Mouse (Mus musculus): ENCODE measurements around the gene Corin. TPM values are rescaled to one million over a fixed set of nuclear protein-coding genes. Genes with fewer than 3 reads are reported as not detected.
A peak's percentile ranks its signal among the peaks of the same experiment; 100 is the strongest.

Corin gene
- 0.33 and 0.57 TPM in 2 replicates for total RNA-seq (2014; rRNA removed)
- 0.12 and 0.14 TPM in 2 replicates for polyA plus RNA-seq (2015; fragmentation: Nextera tagmentation; extraction: Ambion mirVana)

- ATAC-seq (ENCODE audit: low FRiP score) = no peak
- H3K4me2 ChIP-seq (ENCODE audit: low read depth, low read length, poor library complexity, severe bottlenecking) = peak within 1 kb of the TSS; percentile 59
- no peaks in the 10 kb centered on the region for H3K9me3 ChIP-seq (ENCODE audit: low read length)
- DNase-seq (ENCODE audit: low spot score) = no peak
- H3K4me1 ChIP-seq (ENCODE audit: insufficient read depth, low read length) = no peaks in the 10 kb centered on the region; the same call in 1 of the 2 replicates
- peak within 1 kb of the TSS; percentile 37 for H3K4me3 ChIP-seq (ENCODE audit: low read depth, low read length)
- peaks cover 36% of the 10 kb centered on the region for H3K27me3 ChIP-seq (ENCODE audit: insufficient read depth, low read length)
- no peaks in the 10 kb centered on the region for H3K36me3 ChIP-seq (ENCODE audit: insufficient read depth, low read length)
- H3K9ac ChIP-seq (replicated peaks; ENCODE audit: low read length, poor library complexity, severe bottlenecking) = no peak within 1 kb of the TSS
- WGBS = under 1% methylated on average over 64 of the region's 64 CpGs
- TF ChIP-seq CTCF (IDR thresholded peaks at IDR 0.05) = no peak
- H3K27ac ChIP-seq (ENCODE audit: low read depth, low read length) = no peak within 1 kb of the TSS
Measured at GRCm38 (mm10) chr5:72503531-72504523, at the start of gene Corin. Corin (minus strand) TSS chr5:72504473.

- Histone ChIP-seq H3K4me1 (ENCODE audit: insufficient read depth, low read length) (no peaks in the 10 kb centered on the region), H3K4me2 (ENCODE audit: low read depth, low read length, poor library complexity, severe bottlenecking) (no peak overlapping the region), H3K4me3 (ENCODE audit: low read depth, low read length) (no peak overlapping the region), H3K36me3 (ENCODE audit: insufficient read depth, low read length) (peaks cover 6% of the 10 kb centered on the region; the same call in 1 of the 2 replicates), H3K27ac (ENCODE audit: low read depth, low read length) (no peak overlapping the region), H3K9me3 (ENCODE audit: low read length) (no peaks in the 10 kb centered on the region), H3K9ac (replicated peaks; ENCODE audit: low read length, poor library complexity, severe bottlenecking) (no peak overlapping the region), H3K27me3 (ENCODE audit: insufficient read depth, low read length) (no peaks in the 10 kb centered on the region)
- no peak for TF ChIP-seq CTCF (IDR thresholded peaks at IDR 0.05)
- DNase-seq (ENCODE audit: low spot score) = no peak
- no peak for ATAC-seq (ENCODE audit: low FRiP score)
- WGBS = 86% methylated on average over 3 of the region's 3 CpGs
Measured at GRCm38 (mm10) chr5:72551209-72551608, 46.9 kb upstream of the Corin start.

GRCm38 (mm10) chr5:72528896-72529295 is 24.6 kb upstream of the Corin start:
- Histone ChIP-seq H3K4me2 (ENCODE audit: low read depth, low read length, poor library complexity, severe bottlenecking) (no peak overlapping the region), H3K36me3 (ENCODE audit: insufficient read depth, low read length) (peaks cover 19% of the 10 kb centered on the region), H3K4me1 (ENCODE audit: insufficient read depth, low read length) (no peaks in the 10 kb centered on the region), H3K4me3 (ENCODE audit: low read depth, low read length) (no peak overlapping the region), H3K9ac (replicated peaks; ENCODE audit: low read length, poor library complexity, severe bottlenecking) (no peak overlapping the region), H3K9me3 (ENCODE audit: low read length) (no peaks in the 10 kb centered on the region), H3K27ac (ENCODE audit: low read depth, low read length) (no peak overlapping the region), H3K27me3 (ENCODE audit: insufficient read depth, low read length) (no peaks in the 10 kb centered on the region)
- no peak for ATAC-seq (ENCODE audit: low FRiP score)
- TF ChIP-seq CTCF (IDR thresholded peaks at IDR 0.05) = no peak
- no peak for DNase-seq (ENCODE audit: low spot score)
- 93% methylated on average over 3 of the region's 3 CpGs for WGBS

GRCm38 (mm10) chr5:72513808-72514207 is 9.5 kb upstream of the Corin start:
- H3K27me3 ChIP-seq (ENCODE audit: insufficient read depth, low read length) = no peaks in the 10 kb centered on the region
- no peak for ATAC-seq (ENCODE audit: low FRiP score)

GRCm38 (mm10) chr5:72505740-72506139 is 1.5 kb upstream of the Corin start:
- H3K9ac ChIP-seq (replicated peaks; ENCODE audit: low read length, poor library complexity, severe bottlenecking) = no peak overlapping the region
- no peaks in the 10 kb centered on the region for H3K36me3 ChIP-seq (ENCODE audit: insufficient read depth, low read length)
- H3K9me3 ChIP-seq (ENCODE audit: low read length) = no peaks in the 10 kb centered on the region
- DNase-seq (ENCODE audit: low spot score) (peak; percentile 72), ATAC-seq (ENCODE audit: low FRiP score) (0 out of 2 replicates have a peak, but pooled peaks have one; percentile 39)
- H3K4me3 ChIP-seq (ENCODE audit: low read depth, low read length) = no peak overlapping the region
- H3K27me3 ChIP-seq (ENCODE audit: insufficient read depth, low read length) = peaks cover 36% of the 10 kb centered on the region
- H3K27ac ChIP-seq (ENCODE audit: low read depth, low read length) = no peak overlapping the region
- H3K4me2 ChIP-seq (ENCODE audit: low read depth, low read length, poor library complexity, severe bottlenecking) = no peak overlapping the region
- peak; percentile 74 for TF ChIP-seq CTCF (IDR thresholded peaks at IDR 0.05)
- 77% methylated on average over 5 of the region's 5 CpGs for WGBS
- no peaks in the 10 kb centered on the region; the same call in 1 of the 2 replicates for H3K4me1 ChIP-seq (ENCODE audit: insufficient read depth, low read length)

More at GRCm38 (mm10) chr5:72513808-72514207, 9.5 kb upstream of the Corin start:
- H3K4me1 ChIP-seq (ENCODE audit: insufficient read depth, low read length) = no peaks in the 10 kb centered on the region
- no peak overlapping the region for H3K4me3 ChIP-seq (ENCODE audit: low read depth, low read length)
- no peak overlapping the region for H3K27ac ChIP-seq (ENCODE audit: low read depth, low read length)
- no peak overlapping the region for H3K9ac ChIP-seq (replicated peaks; ENCODE audit: low read length, poor library complexity, severe bottlenecking)
- 88% methylated on average over 5 of the region's 5 CpGs for WGBS
- H3K4me2 ChIP-seq (ENCODE audit: low read depth, low read length, poor library complexity, severe bottlenecking) = no peak overlapping the region
- DNase-seq (ENCODE audit: low spot score) = no peak
- no peaks in the 10 kb centered on the region for H3K9me3 ChIP-seq (ENCODE audit: low read length)
- no peak for TF ChIP-seq CTCF (IDR thresholded peaks at IDR 0.05)
- H3K36me3 ChIP-seq (ENCODE audit: insufficient read depth, low read length) = peaks cover 17% of the 10 kb centered on the region

- Histone ChIP-seq H3K9ac (replicated peaks; ENCODE audit: low read length, poor library complexity, severe bottlenecking) (no peak overlapping the region), H3K4me2 (ENCODE audit: low read depth, low read length, poor library complexity, severe bottlenecking) (no peak overlapping the region), H3K27me3 (ENCODE audit: insufficient read depth, low read length) (peaks cover 36% of the 10 kb centered on the region), H3K9me3 (ENCODE audit: low read length) (no peaks in the 10 kb centered on the region), H3K36me3 (ENCODE audit: insufficient read depth, low read length) (no peaks in the 10 kb centered on the region), H3K4me1 (ENCODE audit: insufficient read depth, low read length) (no peaks in the 10 kb centered on the region; the same call in 1 of the 2 replicates), H3K27ac (ENCODE audit: low read depth, low read length) (no peak overlapping the region), H3K4me3 (ENCODE audit: low read depth, low read length) (no peak overlapping the region)
- 65% methylated on average over 8 of the region's 8 CpGs for WGBS
- ATAC-seq (ENCODE audit: low FRiP score) (no peak), DNase-seq (ENCODE audit: low spot score) (no peak)
- TF ChIP-seq CTCF (IDR thresholded peaks at IDR 0.05) = no peak
Measured at GRCm38 (mm10) chr5:72502778-72503177, 1.5 kb downstream of the Corin start.

Data from midbrain, postnatal 0 days (tissue).